Mouse (Mus musculus) heart, postnatal 4 days (tissue): Measurements from ENCODE around the gene Zbtb25. TPM values are rescaled to one million over a fixed set of nuclear protein-coding genes. Genes with fewer than 3 reads are reported as not detected.

Experiments
- DNase-seq: peaks from one replicate; pipeline ENCODE4 v3.0.0; 2021
- total RNA-seq, 2 experiments: library from RNA; stranded (reverse); gene quantifications; 2 replicates each; pipeline ENCODE4 v1.2.3; 2021

The Zbtb25 gene
- total RNA-seq, 2 experiments from 2014 or later, result 9.5 to 11.5 TPM

DNA sequence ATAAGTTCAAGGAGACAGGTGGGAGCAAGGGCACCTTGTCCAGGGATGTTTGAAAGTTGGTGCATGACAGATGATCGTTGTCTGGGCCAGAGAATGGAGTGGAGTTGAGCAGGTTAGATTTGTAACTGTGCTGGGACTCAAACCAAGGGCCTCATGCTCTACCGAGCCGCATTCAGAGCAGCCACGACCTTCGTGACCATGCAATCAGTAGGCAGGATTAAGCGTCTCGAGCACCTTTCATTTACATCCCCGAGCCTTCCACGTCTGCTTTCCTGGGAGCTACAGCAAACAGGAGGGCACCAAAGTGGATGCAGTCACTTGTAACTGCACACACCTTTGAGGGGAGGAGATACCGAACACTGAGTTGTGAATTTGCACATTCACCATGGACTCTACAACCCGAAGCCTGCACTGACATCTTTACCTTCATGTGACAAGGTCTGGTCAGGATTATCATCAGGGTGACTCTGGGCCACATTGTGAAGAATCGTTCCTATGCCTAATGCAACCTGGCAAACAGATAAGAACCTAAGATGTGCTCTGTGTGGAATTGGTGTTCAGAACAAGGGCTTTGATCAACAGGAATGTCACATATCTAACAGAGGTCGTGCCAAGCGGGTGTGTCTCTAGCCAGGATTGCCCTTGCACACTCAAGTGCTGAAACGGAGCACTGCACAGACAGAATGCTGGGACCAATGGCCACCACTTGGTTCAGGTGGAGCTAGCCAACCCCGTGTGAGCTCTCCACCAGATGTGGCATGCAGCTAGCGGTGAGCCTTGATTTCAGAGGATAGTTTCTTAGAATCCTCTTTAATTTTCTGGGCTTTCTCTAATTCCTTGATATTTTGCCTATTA lies 33.1 kb downstream of the Zbtb25 start:
- no peak for DNase-seq

DNA sequence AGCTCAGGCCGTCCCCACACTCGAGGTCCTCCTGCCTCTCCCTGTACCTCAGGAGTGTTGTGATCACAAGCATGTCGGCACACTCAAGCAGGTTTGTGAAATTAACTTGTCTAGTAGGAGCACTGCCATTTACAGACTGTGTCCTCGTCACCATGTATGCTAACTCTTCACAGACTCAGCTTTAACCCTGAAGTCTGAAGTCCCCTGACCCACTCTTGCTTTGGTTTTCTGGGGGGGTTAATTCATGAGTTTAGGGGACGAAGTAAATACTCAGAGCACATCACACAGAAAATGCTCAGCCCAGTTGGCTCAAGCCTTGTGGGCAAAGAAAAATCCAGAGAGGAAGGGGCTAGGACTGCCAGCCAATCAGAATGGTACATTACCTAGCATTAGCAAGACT lies 33.8 kb downstream of the Zbtb25 start:
- no peak for DNase-seq

DNA sequence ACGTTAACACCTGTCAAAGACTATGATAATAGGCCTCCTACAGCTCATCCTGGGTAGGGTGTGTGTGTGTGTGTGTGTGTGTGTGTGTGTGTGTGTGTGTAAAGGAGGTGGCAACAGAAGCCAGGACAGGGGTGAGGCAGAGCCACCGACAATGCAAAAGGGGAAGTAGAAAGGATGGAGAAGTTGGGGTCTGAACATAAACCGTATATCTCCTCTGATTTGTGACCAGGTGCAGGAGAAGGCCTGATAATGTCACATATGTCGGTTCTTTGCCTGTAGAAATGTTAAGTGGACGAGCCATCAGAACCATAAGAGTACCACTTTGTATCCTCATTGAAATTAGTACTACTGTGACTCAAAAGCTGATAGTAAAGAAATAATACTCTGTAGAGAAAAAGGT lies 35.7 kb downstream of the Zbtb25 start:
- no peak for DNase-seq

- no peak for DNase-seq
Observed at GRCm38 (mm10) chr12:76328567-76329354, 40.6 kb downstream of the Zbtb25 start.

- DNase-seq, result no peak
Observed at GRCm38 (mm10) chr12:76326437-76327220, 42.8 kb downstream of the Zbtb25 start.

DNA sequence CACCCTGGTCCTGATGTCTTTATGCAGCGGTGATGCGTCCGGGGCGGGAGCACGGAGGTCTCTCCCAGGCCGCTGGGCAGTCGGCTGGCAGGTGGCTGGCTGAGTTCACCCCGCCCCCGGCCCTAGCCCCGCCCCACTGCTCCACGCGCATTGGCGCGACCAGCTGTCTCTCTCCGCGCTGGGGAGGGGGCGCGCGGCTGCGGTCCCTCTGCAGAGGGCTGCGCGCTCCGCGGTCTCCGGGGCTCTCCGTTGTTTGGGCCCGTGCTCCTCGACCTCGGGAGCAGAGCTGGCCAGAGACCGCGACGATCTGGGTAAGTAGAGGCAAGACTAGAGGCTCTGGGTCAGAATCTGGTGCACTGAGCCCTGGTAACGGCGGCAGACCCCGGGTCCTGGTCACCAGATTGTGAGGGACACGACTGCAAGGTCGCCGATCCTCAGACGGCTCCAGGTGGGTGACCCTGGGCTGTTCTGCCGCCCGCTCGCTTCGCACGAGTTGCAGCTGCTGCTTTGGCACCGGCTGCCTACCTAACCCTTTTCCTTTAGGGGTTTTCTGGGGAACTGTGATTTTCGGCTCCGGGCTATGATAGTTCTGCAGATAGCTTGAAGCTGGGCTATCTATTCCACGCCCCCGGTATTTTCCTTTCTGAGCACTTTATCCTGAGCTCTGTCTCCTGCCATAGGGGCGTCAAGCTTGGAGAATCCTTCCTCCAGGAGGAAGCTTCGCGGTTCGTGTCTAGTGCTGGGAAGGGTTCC lies 44.5 kb downstream of the Zbtb25 start, which contains the start of gene Akap5:
TSS of gene Akap5 (plus strand) at position 213 of the 753 bp plus-strand sequence.
- peak; percentile 70 for DNase-seq

GRCm38 (mm10) chr12:76318282-76319212 lies 50.9 kb downstream of the Zbtb25 start:
- no peak for DNase-seq

DNA sequence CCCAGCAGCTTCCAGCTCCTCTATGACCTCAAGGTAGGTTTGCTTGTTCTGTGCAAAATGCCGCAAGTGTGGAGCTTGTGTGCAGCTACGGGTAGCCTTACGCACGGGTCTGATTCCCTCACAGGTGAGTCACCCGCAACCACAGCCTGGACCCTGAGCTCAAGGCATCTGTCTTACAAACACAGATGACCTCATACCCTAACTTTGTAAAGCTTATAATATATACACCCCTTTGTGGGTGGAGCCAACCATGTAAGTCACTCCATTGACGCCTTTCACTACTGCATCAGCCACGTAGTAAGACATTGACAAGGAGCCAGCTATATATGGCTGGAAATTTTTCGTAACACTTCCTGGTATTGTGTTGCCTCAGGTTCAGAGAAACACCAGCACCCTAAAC lies 57.5 kb downstream of the Zbtb25 start:
- DNase-seq, result no peak

DNA sequence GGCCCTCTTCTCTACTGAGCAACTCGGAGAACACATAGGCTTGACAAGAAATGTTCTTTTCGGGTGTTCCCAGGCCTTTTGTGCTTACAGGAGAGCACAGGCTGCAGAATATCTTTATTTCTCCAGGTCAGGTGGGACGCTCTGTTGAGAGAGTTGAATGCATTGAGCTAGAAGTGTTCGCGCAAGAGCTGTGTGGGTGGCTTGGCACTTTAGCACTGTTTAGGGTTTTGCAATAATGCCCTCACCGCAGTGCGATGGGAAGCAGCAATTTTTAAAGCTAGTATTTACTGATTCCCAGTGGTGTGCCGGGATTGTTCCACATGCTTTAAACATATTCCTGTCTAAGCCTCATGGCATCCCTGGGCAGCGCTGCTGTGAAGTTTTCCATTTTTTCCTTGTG lies 58.2 kb downstream of the Zbtb25 start:
- no peak for DNase-seq

DNA sequence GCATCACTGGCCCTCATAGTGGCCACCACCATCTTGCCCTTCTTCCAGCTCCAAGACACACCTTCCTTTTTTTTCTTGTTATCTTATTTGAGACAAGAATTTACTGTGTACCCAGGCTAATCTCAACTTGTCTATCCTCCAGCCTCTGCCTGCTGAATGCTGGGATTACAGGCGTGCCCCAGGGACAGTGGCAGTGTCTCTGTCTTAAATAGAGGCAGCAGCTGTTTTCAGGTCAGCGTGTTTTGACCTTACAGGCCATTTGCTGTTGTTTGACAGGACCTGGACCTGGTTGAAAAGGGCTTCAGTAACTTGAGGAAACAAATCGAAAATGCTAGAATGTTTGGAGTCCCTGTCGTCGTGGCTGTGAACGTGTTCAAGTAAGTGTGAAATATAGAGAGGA lies 58.8 kb downstream of the Zbtb25 start:
- no peak for DNase-seq

- DNase-seq, result no peak
Observed at GRCm38 (mm10) chr12:76310007-76310406, 59.4 kb downstream of the Zbtb25 start.

- no peak for DNase-seq
Observed at GRCm38 (mm10) chr12:76308436-76308835, 61.0 kb downstream of the Zbtb25 start.

- peak; percentile 43 for DNase-seq
Observed at GRCm38 (mm10) chr12:76307964-76308363, 61.4 kb downstream of the Zbtb25 start.

- no peak for DNase-seq
Observed at GRCm38 (mm10) chr12:76306852-76307561, 62.4 kb downstream of the Zbtb25 start.

GRCm38 (mm10) chr12:76305107-76305506 lies 64.3 kb downstream of the Zbtb25 start:
- no peak for DNase-seq

- no peak for DNase-seq
Observed at GRCm38 (mm10) chr12:76304199-76304598, 65.2 kb downstream of the Zbtb25 start.

DNA sequence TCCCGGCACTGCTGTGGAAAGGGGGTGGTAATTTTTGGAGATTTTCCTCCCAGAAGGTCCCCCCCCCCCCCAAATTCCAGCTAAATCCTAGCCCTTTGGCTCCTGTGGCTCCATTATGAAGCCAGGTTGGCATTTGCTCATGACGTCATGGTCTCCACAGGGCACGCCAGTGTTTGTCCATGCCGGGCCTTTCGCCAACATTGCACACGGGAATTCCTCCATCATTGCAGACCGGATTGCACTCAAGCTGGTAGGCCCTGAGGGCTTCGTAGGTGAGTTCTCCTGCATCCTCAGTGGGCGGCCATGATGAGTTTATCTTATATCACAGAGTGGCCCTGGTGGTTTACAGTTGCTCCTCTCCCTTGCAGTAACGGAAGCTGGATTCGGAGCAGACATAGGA lies 65.9 kb downstream of the Zbtb25 start:
- DNase-seq, result no peak

DNA sequence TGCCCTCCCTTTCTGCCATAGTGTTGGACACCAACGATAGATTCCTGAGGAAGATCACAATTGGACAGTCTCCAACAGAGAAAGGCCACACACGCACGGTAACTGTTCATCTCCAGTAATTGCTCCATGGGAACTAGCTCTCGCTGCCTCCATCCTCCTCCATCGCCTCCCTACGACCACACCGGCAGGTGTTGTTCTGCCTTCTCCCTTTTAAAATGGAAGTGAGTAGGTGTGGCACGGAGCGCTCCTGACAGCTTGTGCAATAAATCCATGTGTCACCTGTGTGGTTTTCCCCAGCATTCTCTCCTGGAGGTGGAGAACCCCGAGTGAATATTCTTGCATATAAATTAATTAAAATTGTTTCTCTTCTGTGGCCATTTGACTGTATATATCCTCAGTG lies 69.0 kb downstream of the Zbtb25 start:
- no peak for DNase-seq

DNA sequence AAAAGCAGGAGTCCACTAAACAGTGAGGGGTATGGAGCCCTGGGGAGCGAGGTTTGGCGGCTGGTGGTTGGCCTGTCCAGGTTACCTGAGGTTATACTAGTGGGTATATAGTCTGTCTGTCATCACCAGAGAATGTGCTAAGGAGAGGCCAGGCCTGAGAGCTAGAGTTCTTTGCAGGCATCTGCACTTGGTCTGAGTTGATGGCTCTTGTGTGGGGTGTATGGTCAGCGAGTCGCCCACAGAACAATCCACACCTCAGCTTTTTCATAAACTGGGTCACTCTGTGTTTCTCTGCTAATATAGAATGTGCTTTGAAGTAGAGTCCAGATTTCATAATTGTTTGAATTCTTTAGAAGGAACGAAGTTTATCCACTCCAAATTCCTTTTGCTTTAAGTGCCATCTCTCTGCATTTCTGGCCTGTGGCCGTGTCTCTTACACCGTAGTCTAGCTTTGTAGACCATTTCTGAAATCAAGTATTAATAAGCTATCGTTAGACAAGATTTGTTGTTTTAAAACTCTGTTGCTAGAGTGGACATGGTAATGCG lies 70.0 kb downstream of the Zbtb25 start:
- no peak for DNase-seq

GRCm38 (mm10) chr12:76297830-76298229 lies 71.6 kb downstream of the Zbtb25 start:
- DNase-seq, result no peak
